Mouse (Mus musculus) ovary, adult 2 months (tissue): ENCODE data around the gene Zfp317. TPM values are rescaled to one million over a fixed set of nuclear protein-coding genes. Genes with fewer than 3 reads are reported as not detected.

Experiments
- polyA plus RNA-seq: library from polyadenylated mRNA; depleted of rRNA; stranded (reverse); fragments of >200 nt; gene quantifications from 2 replicates; pipeline ENCODE4 v1.2.3, GENCODE M21; 2012; rRNA removed

Gene Zfp317
- polyA plus RNA-seq = 7.9 and 8.8 TPM in 2 replicates

DNA sequence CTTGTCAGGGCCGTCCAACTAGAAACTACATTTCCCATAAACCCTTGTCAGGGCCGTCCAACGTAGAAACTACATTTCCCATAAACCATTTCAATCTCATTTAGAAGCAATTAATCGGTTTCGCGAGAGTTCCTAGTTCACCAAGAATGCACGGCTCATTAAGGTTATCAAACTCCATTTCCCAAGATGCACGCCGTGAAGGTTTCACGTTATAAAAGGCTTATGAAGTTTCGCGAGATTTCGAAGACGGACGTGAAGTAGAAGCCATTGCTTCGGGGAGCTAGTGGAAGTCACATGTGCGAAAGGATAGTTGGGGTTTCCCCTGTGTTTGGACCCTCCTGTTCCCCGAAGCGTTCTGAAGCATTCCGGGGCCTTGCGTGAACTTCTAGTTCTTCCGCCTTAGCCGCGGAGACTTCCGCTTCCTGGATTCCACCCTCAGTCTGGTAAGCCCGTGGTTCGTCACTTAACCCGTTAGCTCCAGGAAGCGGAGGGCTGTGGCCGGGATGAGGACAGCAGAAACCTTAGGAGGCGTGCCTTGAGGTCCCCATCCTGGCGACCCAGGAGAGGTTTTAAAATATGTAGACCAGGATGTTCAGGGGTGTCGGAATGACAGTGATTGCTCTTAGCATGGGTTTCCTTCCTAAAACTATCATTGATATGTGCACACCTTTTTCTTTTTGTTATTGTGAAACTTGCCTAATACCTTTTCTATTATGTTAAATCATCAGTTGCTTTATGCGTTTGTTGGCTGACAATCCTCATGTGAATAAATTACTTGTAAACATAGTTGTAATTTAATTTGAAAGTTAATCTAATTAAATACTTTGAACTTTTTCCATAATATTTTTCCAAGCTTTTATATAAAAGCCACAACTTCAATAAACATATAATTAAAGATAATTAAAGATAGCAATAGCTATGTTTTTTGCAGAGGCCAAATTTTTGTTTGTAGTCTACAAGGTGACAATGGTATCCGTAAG lies at the start of gene Zfp317:
Zfp317 (plus strand) TSS at position 260 of the 980 bp plus-strand sequence.

DNA sequence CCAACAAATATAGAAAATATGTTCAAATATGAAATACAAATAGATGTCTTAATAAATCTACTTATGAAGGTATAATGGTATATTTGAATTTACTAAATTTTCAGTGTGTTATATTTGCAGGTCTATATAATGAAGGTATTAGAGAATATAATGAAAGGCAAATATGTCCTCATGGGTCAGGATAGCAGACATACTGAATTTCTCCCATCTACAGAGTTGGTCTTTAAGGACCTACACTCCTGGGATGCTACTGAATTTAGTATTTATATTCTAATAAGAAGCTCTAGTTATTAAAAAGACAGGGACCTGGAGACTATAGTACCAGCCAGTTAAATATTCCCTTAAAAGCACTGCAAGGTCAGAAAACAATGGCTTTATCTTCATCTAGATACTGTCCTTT lies 39.6 kb upstream of the Zfp317 start, which contains the start of gene Olfr855:
Olfr855 (plus strand) TSS at position 301 of the 400 bp plus-strand sequence.

Other genes with a start within 250 kb of the Zfp317 start
- gene Olfr847, start 243.4 kb upstream of the Zfp317 start, polyA plus RNA-seq = not detected in 2 replicates
- not detected in 2 replicates for gene Olfr849, start 181.8 kb upstream of the Zfp317 start, polyA plus RNA-seq
- not detected in 2 replicates for gene Olfr850, start 143.9 kb upstream of the Zfp317 start, polyA plus RNA-seq
- not detected in 2 replicates for gene Olfr851, start 128.8 kb upstream of the Zfp317 start, polyA plus RNA-seq
- not detected in 2 replicates for gene Olfr853, start 81.0 kb upstream of the Zfp317 start, polyA plus RNA-seq
- gene Olfr854, start 54.7 kb upstream of the Zfp317 start, polyA plus RNA-seq = not detected in 2 replicates
- gene Olfr855, start 39.5 kb upstream of the Zfp317 start, polyA plus RNA-seq = not detected in 2 replicates
- gene Olfr857, start 87.3 kb downstream of the Zfp317 start, polyA plus RNA-seq = not detected in 2 replicates
- not detected in 2 replicates for gene Olfr58, start 158.2 kb downstream of the Zfp317 start, polyA plus RNA-seq
- gene Olfr859, start 182.8 kb downstream of the Zfp317 start, polyA plus RNA-seq = not detected in 2 replicates
- not detected in 2 replicates for gene Olfr860, start 227.6 kb downstream of the Zfp317 start, polyA plus RNA-seq